Mouse (Mus musculus) layer of hippocampus, adult 18-20 months (tissue): ENCODE measurements around the gene Jaml. TPM values are rescaled to one million over a fixed set of nuclear protein-coding genes. Genes with fewer than 3 reads are reported as not detected.

Experiments used
- total RNA-seq, 2 experiments: library from RNA; stranded (reverse); gene quantifications; 2 replicates each; pipeline ENCODE4 v1.2.3; 2021

Jaml gene
- total RNA-seq, 2 experiments from 2014 or later = 0.32 to 0.84 TPM

Other genes with a start within 250 kb of the Jaml start
- 10 to 100 TPM; 72.0 to 84.2 TPM for gene Kmt2a, start 197.9 kb upstream of the Jaml start, total RNA-seq
- gene Atp5l, start 158.4 kb upstream of the Jaml start, total RNA-seq = 100 to 1,000 TPM; 334 to 337 TPM
- 10 to 100 TPM; 67.0 to 73.5 TPM for gene Ube4a, start 113.6 kb upstream of the Jaml start, total RNA-seq
- gene Cd3g, start 98.8 kb upstream of the Jaml start, total RNA-seq = not detected
- not detected for gene Cd3d, start 97.4 kb upstream of the Jaml start, total RNA-seq
- gene Cd3e, start 69.6 kb upstream of the Jaml start, total RNA-seq = not detected
- under 1 TPM; 0.43 to 0.67 TPM for gene Mpzl2, start 39.4 kb upstream of the Jaml start, total RNA-seq
- gene Mpzl3, start 24.0 kb upstream of the Jaml start, total RNA-seq = 1 to 10 TPM; 4.2 to 5.7 TPM
- 100 to 1,000 TPM; 261 to 264 TPM for gene Scn2b, start 38.6 kb downstream of the Jaml start, total RNA-seq
- 10 to 100 TPM; 12.9 to 15.5 TPM for gene Scn4b, start 59.2 kb downstream of the Jaml start, total RNA-seq
- under 1 TPM; 0.22 to 0.81 TPM for gene BC049352, start 102.8 kb downstream of the Jaml start, total RNA-seq
- not detected for gene Tmprss4, start 124.9 kb downstream of the Jaml start, total RNA-seq
- gene Il10ra, start 190.0 kb downstream of the Jaml start, total RNA-seq = 1 to 10 TPM; 2.4 to 2.8 TPM
- not detected for gene Tmprss13, start 239.9 kb downstream of the Jaml start, total RNA-seq